ENCODE assay signal across 24 mouse cellular contexts in the genomic region with DNA sequence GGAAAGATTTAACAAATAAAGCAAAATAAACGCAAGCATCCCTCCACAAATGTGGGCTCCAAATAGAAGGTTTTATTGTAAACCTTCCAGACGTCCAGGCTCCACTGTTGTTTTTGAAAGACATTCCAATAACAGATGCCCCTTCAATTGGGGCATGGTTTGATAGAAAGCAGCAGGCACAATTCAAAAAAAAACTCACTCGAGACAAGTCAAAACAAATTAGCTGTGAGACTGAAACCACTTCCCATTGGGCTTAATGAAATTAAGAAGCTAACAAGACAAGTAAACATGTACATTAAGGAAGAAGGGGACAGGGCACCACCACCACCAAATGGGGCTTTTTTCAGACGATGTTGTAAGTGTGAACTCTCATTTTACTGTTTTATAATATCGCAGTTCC.
"Had no signal": no experiment of that assay in that cellular context is flagged by ENCODE, and none has a peak within 500 bp of the region (broad histone marks: within the 10 kb centered on the region; RNA-seq: fewer than 3 reads in every experiment).

No protein-coding gene starts in this region.

- H3K27me3 ChIP-seq: heart, embryonic 13.5 days; heart, embryonic 15.5 days; limb, embryonic 13.5 days; limb, embryonic 15.5 days; liver, embryonic 12.5 days had no signal

- H3K36me3 ChIP-seq: heart, embryonic 13.5 days; heart, embryonic 15.5 days; hindbrain, embryonic 13.5 days; hindbrain, embryonic 15.5 days; limb, embryonic 13.5 days; limb, embryonic 15.5 days; liver, embryonic 12.5 days had no signal

- H3K27ac ChIP-seq: heart, adult 2 months; heart, embryonic 13.5 days; heart, embryonic 15.5 days; hindbrain, embryonic 13.5 days; hindbrain, embryonic 15.5 days; hindbrain, postnatal 0 days; layer of hippocampus, adult 2 months; left cerebral cortex, adult 2 months; limb, embryonic 13.5 days; limb, embryonic 15.5 days; liver, embryonic 12.5 days; liver, embryonic 14.5 days had no signal

- DNase-seq: gastrocnemius, postnatal 14 days; gastrocnemius, postnatal 36 days; heart, adult 11 months; heart, adult 2 months; heart, postnatal 14 days; heart, postnatal 36 days; kidney, adult 18-20 months; kidney, adult 8-10 months; kidney, postnatal 10 days; kidney, postnatal 25 days; kidney, postnatal 4 days; left cerebral cortex, postnatal 4 days had no signal

- ATAC-seq: hindbrain, postnatal 0 days; liver, embryonic 12.5 days had no signal

- H3K9ac ChIP-seq: heart, embryonic 13.5 days; heart, embryonic 15.5 days; hindbrain, embryonic 13.5 days; hindbrain, embryonic 15.5 days; limb, embryonic 13.5 days; limb, embryonic 15.5 days; liver, embryonic 12.5 days; liver, embryonic 14.5 days had no signal

- H3K4me1 ChIP-seq: heart, embryonic 15.5 days; limb, embryonic 13.5 days; limb, embryonic 15.5 days; liver, embryonic 12.5 days had no signal

- H3K4me2 ChIP-seq: heart, embryonic 11.5 days; heart, embryonic 13.5 days; heart, embryonic 15.5 days; hindbrain, embryonic 13.5 days; hindbrain, embryonic 15.5 days; limb, embryonic 13.5 days; limb, embryonic 15.5 days; liver, embryonic 12.5 days had no signal

- H3K4me3 ChIP-seq: heart, adult 2 months; heart, embryonic 13.5 days; heart, embryonic 15.5 days; hindbrain, embryonic 13.5 days; hindbrain, embryonic 15.5 days; layer of hippocampus, adult 2 months; left cerebral cortex, adult 2 months; limb, embryonic 13.5 days; limb, embryonic 15.5 days; liver, embryonic 12.5 days had no signal
